Mouse (Mus musculus): ENCODE data around the gene Camk2g. TPM values are rescaled to one million over a fixed set of nuclear protein-coding genes. Genes with fewer than 3 reads are reported as not detected.

Gene Camk2g
- total RNA-seq, 2 experiments from 2014 or later: 315 to 361 TPM

GRCm38 (mm10) chr14:20743614-20744013, 50.3 kb downstream of the Camk2g start:
- DNase-seq (ENCODE audit: low spot score in 2 of 2): no peak

- no peak for DNase-seq (ENCODE audit: low spot score in 2 of 2)
These were observed 52.6 kb downstream of the Camk2g start for GRCm38 (mm10) chr14:20741301-20741700.

- no peak for DNase-seq (ENCODE audit: low spot score in 2 of 2)
These were observed 55.4 kb downstream of the Camk2g start for GRCm38 (mm10) chr14:20738511-20738910.

- peak in 1 of 2 experiments; percentile 56 for DNase-seq (ENCODE audit: low spot score in 2 of 2)
These were observed 56.6 kb downstream of the Camk2g start for GRCm38 (mm10) chr14:20737306-20737705.

GRCm38 (mm10) chr14:20735892-20736390, 57.9 kb downstream of the Camk2g start:
- no peak for DNase-seq (ENCODE audit: low spot score in 2 of 2)

GRCm38 (mm10) chr14:20735052-20735451, 58.8 kb downstream of the Camk2g start:
- no peak for DNase-seq (ENCODE audit: low spot score in 2 of 2)

- peak; percentile 74 to 84 for DNase-seq (ENCODE audit: low spot score in 2 of 2)
These were observed 59.7 kb downstream of the Camk2g start, which contains the start of gene Ndst2 for GRCm38 (mm10) chr14:20733952-20734774. Gene Ndst2 (minus strand): TSS chr14:20734562.

- no peak for DNase-seq (ENCODE audit: low spot score in 2 of 2)
These were observed 60.6 kb downstream of the Camk2g start for GRCm38 (mm10) chr14:20733041-20733951.

GRCm38 (mm10) chr14:20730853-20731602, 62.9 kb downstream of the Camk2g start:
- no peak for DNase-seq (ENCODE audit: low spot score in 2 of 2)

- no peak for DNase-seq (ENCODE audit: low spot score in 2 of 2)
These were observed 64.0 kb downstream of the Camk2g start for GRCm38 (mm10) chr14:20729871-20730270.

- DNase-seq (ENCODE audit: low spot score in 2 of 2): no peak
These were observed 68.1 kb downstream of the Camk2g start for GRCm38 (mm10) chr14:20725660-20726339.

- DNase-seq (ENCODE audit: low spot score in 2 of 2): peak; percentile 76 to 79
These were observed 69.8 kb downstream of the Camk2g start for GRCm38 (mm10) chr14:20724043-20724442.

GRCm38 (mm10) chr14:20723006-20723405, 70.9 kb downstream of the Camk2g start:
- no peak for DNase-seq (ENCODE audit: low spot score in 2 of 2)

- no peak for DNase-seq (ENCODE audit: low spot score in 2 of 2)
These were observed 72.5 kb downstream of the Camk2g start for GRCm38 (mm10) chr14:20721371-20721770.

- DNase-seq (ENCODE audit: low spot score in 2 of 2): no peak
These were observed 74.1 kb downstream of the Camk2g start for GRCm38 (mm10) chr14:20719767-20720166.

GRCm38 (mm10) chr14:20718443-20718842, 75.4 kb downstream of the Camk2g start:
- no peak for DNase-seq (ENCODE audit: low spot score in 2 of 2)

- DNase-seq (ENCODE audit: low spot score in 2 of 2): no peak
These were observed 80.1 kb downstream of the Camk2g start for GRCm38 (mm10) chr14:20713832-20714231.

- no peak for DNase-seq (ENCODE audit: low spot score in 2 of 2)
These were observed 85.6 kb downstream of the Camk2g start for GRCm38 (mm10) chr14:20708239-20708638.

GRCm38 (mm10) chr14:20707201-20708190, 86.4 kb downstream of the Camk2g start, which contains the start of gene Zswim8:
Gene Zswim8 (plus strand): TSS chr14:20707552.
- DNase-seq (ENCODE audit: low spot score in 2 of 2): peak; percentile 88 to 91
